Mouse (Mus musculus): ENCODE results near the gene Gm10488.
"Not testable (repeated sequence)": the region's sequence is repeated elsewhere in the genome, so short reads cannot be mapped to it uniquely, and the experiment has no call there.

The Gm10488 gene

DNA sequence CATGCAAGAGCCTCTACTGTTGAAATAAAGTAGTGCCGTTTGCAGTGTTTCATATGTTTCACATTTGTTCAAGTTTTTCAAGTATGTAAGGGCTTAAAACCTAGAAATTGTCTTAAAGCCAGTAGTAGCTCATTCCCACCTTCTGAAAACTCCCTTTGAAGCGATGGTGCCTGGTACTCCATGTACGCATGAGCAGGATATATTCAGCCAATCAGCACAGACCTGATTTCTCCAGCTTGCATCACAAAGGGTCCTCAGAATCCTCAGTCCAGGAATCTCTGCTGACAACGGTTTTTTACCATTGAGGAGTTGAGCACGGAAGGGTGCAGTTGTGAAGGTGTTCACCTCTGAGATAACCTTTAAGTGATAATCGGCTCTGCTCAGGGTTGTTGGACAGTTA lies at the start of gene Gm10488:
Gene Gm10488, plus strand, starts transcription at position 301 of the 400 bp plus-strand sequence.
- DNase-seq (ENCODE audit: extremely low read depth, insufficient read length, low spot score) = not testable (repeated sequence)

All from 3134 (cell line).